Mouse (Mus musculus) ES-Bruce4 (cell line): ENCODE data around the gene Hif1an.

ENCODE experiments used
- CTCF ChIP-seq: IDR thresholded peaks from one replicate; pipeline ENCODE4 v1.8.1; 2011; ENCODE audit warnings: low read depth, low read length
- EP300 ChIP-seq: IDR thresholded peaks from 2 replicates; pipeline ENCODE4 v1.6.1; 2011; ENCODE audit warnings: low read depth, low read length; ENCODE audit not compliant: insufficient read depth
- POLR2A ChIP-seq: IDR thresholded peaks from one replicate; pipeline ENCODE4 v1.8.1; 2011; ENCODE audit warnings: low read length; ENCODE audit not compliant: insufficient read depth

- TF ChIP-seq CTCF (no peak), EP300 (no peak), POLR2A (no peak)
These were observed 32.6 kb upstream of the Hif1an start for GRCm38 (mm10) chr19:44530018-44530417.
